Mouse (Mus musculus) urinary bladder, postnatal 36 days (tissue): ENCODE measurements at regions not wholly inside any gene's neighbourhood (a gene's known extent, or its start where the extent isn't known, plus 50 kb on each side); places are given as distances from the start of the nearest gene placed in this dataset.
A peak's percentile ranks its signal among the peaks of the same experiment; 100 is the strongest.

ENCODE experiments used
- DNase-seq, 2 experiments: peaks; one replicate each; pipeline ENCODE4 v3.0.0; 2022; ENCODE audit warnings: low spot score in 2 of 2, mixed read lengths in 1 of 2

DNA sequence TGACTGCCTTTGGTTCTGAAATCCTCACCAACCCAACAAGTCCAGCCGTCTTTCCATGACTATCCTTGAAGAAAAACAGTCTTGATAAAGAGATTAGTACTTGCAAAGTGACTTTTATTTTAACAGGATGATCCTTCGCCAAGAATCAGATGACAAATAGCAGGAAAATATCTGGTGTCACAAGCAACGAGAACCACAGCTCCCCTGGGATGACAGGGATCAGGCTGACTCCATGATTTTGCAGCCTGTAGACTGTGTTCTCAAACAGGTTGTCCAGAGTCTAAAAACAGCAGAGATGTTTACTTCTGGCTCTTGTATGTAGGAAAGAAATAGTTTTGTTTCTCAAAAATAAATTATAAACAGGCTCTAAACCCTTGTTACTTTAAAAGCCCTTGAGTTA lies 63.3 kb downstream of the Tmem18 start:
- no peak for DNase-seq

DNA sequence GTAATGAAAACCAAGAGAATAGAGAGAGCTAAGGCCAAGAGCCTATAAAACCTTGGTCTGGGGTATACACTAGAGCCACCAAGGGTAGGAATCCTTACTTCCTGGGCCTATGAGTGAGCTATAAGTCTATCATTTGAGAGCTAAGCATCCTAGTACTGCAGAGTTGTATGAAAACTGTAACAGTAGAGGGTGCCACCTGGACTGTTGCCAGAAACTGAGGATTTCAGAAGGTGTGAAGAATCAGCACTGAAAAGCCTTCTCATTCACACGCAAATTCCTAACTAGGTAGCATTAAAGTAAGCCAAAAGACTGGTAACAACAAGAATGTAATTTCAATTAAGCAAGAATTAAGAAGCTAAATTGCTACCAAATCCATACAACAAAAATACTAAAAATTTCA lies 67.3 kb downstream of the Tmem18 start:
- no peak for DNase-seq

DNA sequence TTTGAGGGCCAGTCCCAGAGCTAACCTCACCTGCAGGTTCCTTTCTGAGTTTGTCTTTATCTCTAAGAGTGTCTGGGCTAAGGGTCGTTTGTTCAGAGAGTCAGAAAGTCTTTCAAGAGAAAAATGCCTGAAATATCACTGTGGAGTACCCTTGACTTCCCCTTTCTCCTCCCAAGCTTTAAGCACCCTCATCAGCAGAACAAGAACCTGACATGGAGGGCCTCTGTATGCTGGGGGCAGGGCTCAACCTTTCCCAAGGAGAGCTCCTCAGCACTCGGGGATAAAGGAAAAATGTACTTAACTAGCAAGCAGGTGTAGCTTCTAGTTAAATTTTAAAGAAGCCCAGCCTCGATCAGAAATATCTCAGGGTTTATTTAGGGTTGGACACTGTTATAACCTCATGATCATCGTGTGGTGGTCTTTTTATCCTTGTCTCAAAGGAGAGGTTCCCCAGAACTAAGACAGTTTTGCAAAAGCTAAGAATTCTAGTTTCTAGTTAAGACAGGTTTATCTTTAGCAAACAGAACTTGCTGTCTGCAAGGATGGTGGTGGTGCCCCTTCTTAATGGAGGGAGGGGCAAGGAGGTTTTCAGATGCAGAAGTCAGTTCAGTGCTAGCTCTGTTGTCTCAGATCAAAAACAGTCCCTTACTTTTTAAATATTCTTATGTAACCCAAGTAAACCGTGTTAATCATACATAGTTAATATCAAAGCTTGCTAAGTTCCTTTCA lies 70.3 kb downstream of the Tmem18 start:
- no peak for DNase-seq

DNA sequence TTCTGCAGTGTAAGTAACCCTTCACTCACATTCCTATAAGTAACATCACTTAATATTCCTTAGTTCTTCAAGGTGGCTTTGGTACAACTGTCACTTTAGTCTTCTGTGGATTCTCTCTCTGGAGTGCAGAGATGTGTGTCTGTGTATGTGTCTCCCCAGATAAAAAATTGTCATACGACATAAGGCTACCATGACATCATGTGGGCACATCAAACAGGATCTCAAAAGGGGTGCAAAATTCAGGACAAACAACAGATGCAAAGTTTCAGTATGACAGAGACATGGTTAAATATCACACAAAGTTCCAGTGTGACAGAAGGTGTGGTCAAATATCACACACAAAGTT lies 70.8 kb downstream of the Tmem18 start:
- no peak for DNase-seq

DNA sequence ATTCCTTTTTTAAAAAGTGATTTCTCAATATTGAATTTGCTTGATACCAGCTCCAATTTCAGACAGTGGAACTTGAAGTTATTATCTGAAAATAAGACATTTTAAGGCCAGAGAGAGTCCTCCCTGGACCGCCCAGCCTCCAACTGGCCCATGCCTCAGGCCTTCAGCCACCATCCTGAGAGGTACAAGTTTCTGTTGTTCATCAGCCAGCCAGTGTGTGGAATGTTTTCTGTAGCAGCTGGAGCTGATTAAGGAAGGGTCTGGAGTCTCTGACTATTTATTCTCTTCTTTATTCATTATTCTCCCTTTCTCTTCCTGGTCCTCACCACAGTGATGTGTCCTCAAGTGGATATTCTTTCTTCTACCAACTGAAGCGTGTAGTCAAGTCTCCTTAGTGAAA lies 94.6 kb downstream of the Tmem18 start:
- DNase-seq, result no peak

DNA sequence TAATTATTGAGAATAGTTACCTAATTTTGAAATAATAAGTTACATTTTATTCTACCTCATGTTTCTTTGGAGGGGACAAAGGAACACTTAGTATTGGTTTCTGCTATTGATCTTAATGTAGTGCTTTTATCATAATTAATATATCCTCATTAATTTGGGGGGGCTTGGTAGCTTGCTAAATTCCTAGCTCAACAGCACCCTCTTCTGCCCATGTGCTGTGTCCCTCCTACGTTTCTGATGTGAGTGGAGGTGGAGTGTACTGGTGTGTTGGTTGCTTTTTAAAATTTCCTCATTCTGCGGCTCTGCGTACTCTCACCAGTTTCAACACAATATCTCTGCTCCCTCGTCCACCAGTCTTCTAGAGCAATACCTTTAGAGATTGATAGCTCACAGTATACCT lies 105.8 kb downstream of the Tmem18 start:
- no peak for DNase-seq

DNA sequence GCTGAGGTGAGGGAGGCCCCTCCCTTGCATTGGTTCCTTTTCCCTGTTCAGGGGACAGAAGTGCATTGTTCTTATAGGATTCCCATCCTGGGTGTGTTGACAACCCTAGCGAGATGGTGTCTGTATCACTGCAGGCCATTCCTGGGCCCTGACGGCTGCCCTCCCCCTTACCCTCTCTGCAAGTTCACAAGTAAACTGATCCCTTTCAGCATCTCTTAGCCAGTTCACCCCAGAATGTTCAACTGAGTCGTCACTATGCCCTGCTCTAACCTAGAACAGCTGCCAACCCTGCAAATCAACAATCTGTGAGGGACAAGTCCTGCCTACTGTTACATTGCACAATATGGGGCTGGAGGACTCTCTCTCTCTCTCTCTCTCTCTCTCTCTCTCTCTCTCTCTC lies 109.3 kb downstream of the Tmem18 start:
- DNase-seq, result no peak

DNA sequence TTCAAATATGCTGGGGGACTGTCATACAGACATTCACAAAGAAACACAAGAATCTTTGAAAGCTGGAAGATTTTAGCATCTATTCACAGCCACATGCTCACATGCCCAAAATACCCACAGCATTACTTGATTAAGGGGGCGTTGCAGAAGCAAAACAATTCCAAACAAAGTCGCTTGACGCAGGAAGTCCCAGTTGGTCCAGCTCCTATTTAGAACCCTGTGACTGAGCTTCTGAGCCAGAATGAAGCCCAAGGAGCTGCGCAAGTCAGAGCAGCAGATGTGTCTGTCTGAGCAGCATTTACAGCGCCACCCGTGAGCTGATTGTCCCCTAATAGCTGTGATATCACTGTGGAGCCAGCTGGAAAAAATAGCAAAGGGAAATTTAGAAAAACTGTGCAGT lies 114.0 kb downstream of the Tmem18 start:
- no peak for DNase-seq

DNA sequence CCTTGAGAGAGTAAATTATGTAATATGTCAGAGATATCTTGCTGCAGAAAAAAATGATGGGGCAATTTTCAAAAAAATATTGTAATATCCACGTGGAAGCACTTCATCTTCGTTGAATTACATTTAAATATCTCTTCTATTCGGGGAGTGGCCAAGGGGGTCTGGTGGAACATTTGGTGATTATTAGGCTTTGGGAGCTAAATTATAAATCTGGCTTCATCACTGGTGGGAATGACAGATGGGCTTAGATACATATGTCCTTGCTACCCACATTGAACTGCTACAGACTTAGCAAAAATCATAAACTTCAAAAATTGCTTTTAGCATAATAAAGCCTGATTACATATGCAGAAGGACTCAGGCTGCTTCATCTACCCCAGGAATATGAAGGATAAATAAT lies 119.5 kb downstream of the Tmem18 start:
- DNase-seq, result no peak

DNA sequence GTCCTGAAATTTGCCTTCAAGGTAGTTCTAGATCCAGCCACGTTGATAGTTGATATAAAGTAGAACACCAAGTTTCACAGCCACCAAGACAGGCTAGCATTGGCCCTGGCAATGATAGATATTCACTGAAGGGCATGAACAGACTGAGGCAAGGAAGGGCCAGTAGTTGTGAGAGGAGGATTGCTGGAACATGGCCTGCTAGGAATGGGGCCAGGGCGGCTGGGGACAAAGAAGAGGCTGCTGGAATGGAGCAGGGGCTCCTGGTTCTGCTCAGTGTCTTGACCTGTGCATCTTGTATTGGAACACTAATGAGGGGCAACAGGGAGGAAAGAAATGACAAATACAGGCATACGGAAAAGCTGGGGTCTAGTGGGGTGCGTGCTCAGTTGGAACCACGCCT lies 123.0 kb downstream of the Tmem18 start:
- no peak for DNase-seq

DNA sequence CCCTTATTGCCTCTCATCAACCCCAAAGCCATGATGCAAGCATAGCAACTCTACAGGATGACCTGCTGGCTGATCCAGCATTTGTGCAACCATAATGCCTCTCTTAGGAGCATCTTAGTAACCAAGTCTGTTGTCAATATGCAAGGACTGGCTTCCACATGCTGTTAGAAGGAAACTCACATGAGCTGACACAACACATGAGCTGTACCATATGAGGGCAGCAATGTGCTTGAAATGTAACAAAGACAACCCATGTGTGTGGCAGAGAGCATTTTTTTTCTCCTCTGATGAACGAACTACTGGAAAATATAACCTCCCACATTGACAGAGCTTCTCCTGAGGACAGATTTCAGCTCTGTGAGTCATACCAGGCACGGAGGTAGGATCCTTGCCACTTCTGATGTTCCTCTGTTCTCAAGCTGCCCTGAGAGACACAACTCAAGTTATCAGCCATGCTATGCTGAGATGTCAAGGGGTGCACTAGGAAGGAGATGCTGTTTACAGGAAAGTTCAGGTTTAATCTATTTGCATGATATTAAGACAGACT lies 124.5 kb downstream of the Tmem18 start:
- no peak for DNase-seq

DNA sequence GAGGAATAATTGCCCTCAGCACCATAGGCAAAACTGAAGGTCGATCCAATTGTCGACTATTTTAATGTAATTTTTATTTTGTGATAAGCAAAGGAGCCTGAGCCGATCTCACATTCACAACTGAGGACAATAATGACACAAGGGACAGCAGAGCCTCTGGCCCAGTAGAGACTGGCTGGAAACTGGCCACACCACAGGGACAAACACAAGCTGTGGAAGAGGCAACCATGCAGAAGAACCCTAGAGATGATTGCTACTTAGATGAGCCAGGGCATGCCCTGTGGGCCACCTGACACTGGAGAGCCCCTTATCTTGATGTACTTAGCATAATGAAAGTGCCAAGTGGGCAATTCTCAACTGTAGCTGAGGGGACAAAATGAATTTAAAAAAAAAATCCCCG lies 126.3 kb downstream of the Tmem18 start:
- no peak for DNase-seq

DNA sequence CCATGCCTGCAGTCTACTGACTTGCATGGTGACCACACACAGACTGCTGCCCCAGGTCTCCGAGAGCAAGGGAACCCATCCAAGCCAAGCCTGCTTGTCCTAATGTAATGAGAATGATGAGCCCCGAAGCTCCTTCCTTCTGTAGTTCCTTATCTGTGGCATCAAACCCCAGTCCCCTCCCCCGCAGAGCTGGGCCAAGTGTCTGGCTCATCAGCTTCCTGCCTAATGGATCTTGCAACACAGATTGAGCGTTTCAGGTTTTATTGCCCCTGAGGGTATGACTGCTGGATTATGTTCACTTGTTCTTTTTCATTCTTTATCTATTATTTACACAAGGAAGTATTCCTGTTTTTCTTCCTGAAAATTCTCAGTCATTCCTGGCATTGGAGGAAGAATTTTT lies 142.5 kb downstream of the Tmem18 start:
- peak in 1 of 2 experiments; percentile 20 for DNase-seq

DNA sequence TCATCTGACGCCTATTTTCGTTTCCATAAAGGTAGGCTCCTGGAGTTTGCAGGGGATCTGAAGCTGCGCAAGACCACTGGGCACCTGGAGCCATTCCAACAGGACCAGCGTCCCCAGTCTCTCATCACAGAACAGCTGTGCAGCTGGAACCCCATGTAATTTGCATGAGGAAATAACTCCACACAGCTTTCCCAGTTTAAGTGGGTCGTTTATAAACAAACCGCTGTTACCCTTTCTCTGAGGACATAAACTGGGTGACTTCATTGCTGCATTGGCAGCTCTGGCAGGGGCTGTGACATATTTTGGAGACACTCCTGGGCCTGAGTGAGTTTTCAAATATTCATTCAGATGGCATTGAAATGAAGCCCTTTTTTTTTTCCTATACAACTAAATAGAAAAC lies 145.2 kb downstream of the Tmem18 start:
- no peak for DNase-seq

DNA sequence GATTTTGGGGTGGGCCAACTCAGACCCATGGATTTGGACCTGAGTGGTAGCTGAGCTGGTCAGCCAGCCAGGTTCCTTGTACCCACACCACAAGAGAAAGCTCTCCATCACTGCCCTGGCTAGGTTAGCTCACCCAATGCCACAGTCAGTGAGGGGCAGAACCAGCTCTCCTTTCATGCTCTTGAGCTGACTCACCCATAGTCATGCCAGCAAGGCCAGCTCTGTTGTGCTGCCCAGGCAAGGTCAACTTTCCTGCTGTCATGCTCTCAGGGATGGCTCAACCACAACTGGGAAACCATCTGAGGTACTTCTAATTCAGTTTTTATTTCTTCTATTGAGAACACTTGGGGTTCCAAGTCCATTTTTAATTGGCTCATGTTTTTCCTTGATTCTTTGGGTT lies 116.5 kb upstream of the Alkal2 start:
- no peak for DNase-seq

DNA sequence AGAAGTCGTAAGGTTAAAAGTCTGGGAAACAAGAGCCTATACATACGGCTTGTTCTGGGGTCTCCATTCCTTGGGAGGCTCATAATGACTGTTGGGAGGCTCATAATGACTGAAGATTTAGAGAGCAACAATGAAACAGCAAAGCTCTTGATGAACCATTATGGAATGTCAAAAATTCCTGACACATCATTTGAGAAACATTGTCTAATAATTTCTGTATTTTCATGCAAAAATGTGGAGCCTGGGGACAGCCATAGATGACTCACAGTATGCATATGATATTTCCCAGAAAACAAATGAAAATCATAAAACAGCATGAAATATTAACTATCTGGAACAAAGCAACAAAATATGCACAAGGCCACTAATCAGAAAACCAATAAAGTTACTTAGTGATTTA lies 90.8 kb upstream of the Alkal2 start:
- no peak for DNase-seq

DNA sequence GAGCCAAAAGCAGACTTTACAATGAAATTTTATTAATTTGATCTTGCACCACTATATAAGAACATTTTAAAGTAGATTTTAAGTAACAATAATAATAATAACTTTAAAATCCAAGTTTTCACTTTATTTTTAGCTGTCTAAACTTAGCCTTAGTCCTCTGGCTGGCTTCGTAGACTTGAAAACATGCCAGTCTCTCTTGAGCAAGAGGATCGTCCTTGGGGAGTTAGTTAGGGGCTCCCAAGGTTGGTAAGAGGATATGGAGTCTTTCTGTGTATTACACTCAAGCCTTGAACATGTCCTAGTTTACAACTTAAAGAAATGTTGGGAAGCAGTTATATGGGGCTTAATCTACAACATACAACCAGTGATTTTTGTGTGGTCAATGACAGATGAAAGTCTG lies 68.0 kb upstream of the Alkal2 start:
- DNase-seq, result peak in 1 of 2 experiments; percentile 49

DNA sequence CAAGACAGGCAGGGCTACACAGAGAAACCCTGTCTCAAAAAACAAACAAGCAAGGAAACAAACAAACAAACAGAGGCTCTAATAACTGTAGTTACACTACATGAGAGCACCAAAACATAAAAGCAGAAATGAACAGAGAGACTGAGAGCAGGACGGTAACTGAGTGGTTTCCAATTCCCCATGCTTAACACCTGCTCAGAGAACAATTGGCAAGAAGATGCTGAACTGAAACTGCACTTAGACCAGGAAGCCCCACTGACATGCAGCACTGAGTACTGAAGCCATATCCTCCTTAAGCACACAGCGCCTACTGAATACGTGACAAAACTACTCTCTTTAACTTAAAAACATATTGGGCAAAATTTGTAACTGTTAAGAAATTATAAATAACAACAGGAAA lies 52.7 kb upstream of the Alkal2 start:
- no peak for DNase-seq
